Mouse (Mus musculus) layer of hippocampus, postnatal 10 days (tissue): Measurements from ENCODE around the gene Lgi1. TPM values are rescaled to one million over a fixed set of nuclear protein-coding genes. Genes with fewer than 3 reads are reported as not detected.

Source experiments
- DNase-seq, 2 experiments: peaks; one replicate each; pipeline ENCODE4 v3.0.0; 2021; ENCODE audit warnings: low spot score in 2 of 2
- total RNA-seq, 2 experiments: library from RNA; stranded (reverse); gene quantifications; 2 replicates each; pipeline ENCODE4 v1.2.3; 2021

The Lgi1 gene
- total RNA-seq, 2 experiments from 2014 or later = 117 to 133 TPM

DNA sequence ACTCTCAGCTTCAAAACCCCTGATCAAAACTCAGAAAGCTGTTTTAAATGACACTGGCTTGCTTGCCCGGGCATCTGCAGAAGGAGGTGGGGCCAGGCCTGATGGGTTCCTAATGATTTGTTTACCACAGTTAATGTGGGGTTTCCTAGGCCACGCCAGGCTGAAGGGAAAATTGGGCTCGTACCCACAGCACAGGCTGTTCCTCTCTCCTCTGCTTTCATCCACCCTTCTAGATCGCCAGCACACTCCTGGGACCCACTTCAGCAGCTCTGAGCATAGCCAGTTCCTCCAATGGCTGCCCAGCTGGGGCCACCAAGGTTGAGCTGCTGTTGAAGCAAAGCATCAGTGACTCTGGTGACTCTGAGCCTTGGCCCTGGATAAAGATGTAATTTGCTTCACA is 4.0 kb upstream of the Lgi1 start:
- DNase-seq = peak; percentile 53 to 64

DNA sequence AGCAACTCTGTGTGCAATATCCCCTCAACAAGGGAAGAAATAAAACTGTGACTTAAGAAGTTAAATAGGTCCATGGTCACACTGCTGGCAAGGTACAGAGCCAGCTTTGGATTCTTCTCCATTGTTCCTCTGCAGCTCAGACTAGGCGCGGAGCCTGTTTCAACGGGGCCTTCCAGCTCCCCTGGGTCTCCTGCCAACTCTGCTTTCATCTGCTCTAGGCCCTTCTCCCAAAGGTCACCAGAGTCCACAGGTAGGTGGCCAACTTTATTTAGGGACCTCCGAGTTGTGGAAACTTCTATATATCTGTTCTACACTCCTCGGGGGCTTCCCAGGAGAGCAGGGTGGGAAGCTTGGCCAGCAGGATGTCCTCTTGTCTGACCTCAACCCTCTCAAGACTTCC is 3.0 kb upstream of the Lgi1 start:
- DNase-seq = peak in 1 of 2 experiments; percentile 55

DNA sequence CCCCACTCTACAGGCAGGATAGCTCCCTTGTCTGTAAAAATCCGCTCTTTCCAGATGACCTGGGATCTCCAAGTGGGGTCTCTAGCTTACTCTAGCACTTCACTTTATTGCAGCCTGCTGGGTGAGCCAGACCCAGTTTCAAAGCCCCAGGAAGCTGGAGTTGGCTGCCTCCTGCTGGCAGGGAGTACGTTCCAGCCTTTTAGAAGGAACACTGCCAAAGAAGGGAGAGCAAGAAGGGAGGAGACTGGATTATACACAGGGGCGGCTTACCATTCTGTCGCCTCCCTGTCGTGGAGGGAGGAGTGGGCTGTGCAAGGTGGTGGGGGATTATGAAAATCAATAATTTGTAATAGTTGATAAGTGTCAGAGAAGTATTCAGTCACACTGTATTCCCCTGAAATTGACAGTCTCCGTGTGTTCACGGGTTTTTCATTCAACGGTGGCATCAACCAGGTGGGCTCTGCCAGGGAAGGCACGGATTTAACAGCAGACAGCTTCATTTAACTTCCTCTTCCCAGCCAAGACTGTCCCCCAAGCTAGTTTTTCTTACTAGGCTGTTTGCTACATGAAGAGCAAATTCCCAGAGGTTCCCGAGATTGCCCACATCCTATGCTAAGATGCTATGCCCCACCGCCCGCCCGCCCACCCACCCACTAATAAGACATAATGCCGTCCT is 369 bp upstream of the Lgi1 start:
- peak; percentile 75 to 83 for DNase-seq

DNA sequence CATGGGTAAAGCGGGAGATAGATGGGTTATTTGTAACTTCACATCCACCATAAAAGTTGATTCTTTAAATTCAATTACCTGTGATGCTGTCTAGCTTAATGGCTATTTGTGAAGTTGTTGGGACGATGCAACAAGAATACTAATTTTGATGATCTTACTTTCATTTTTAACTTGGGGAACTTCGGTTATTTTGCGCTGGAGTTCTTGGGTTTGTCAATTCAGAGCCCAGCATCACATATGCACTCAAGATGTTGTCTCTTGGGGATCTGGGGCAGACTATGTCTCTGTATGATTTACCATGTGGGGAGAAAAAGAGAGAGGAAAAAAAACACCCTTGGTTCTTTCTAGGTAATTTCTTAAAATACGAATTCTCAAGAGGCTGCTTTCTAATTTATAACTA is 1.4 kb downstream of the Lgi1 start:
- DNase-seq = no peak

DNA sequence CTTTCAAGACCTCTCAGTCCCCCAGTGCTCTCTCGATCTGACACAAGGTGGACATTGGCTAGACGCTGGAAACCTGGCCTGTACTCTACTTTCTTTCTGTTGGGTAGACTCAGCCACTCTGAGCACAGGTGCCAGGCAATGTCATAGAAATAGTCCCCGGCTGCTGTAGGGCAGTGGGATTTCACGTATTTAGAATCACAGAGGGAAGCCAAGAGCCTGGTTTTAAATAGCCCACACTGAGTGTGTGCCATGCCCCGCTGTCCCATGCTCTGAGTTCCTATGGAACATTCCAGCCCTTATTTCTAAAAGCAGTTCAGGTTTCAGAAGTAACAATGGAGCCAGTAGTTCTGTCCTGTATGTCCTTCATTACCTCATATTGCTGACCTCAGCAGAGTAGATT is 3.1 kb downstream of the Lgi1 start:
- no peak for DNase-seq

DNA sequence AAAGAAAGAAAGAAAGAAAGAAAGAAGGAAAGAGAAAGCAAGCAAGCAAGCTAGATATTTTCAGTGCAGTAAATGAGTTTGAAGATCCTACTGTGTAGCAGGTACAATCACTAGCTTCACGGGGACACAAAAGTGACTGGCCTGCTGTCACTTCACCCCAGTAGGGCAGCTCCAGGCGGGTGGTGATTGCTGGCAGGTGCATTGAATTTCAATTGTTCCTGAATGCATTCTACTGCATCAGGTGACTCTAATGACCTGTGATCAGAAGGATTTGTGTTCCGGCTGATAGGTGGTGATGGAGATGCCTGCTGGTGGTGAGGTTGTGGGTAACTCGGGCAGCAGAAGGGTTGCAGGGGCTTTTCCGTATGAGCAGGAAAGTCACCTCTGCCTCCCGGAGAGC is 6.7 kb downstream of the Lgi1 start:
- no peak for DNase-seq

DNA sequence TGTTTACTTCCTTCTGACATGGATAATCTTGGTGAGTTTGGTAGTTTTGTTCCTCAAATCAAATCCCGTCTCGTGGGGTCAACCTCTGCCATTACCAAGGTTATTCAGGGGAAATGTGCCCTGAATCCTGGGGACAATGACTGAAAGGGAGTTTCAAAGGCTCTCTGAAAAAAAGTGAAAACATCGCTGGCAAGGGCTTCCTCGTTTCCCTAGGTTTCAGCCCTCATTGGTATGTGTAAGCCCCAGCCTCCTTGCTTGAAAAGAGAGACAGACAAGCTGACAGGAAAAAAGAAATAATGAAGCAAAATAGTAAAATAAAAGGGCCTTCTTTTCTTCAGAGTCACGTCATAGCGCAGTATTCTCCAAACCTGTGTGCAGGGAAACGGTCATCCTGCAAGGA is 9.5 kb downstream of the Lgi1 start:
- no peak for DNase-seq

DNA sequence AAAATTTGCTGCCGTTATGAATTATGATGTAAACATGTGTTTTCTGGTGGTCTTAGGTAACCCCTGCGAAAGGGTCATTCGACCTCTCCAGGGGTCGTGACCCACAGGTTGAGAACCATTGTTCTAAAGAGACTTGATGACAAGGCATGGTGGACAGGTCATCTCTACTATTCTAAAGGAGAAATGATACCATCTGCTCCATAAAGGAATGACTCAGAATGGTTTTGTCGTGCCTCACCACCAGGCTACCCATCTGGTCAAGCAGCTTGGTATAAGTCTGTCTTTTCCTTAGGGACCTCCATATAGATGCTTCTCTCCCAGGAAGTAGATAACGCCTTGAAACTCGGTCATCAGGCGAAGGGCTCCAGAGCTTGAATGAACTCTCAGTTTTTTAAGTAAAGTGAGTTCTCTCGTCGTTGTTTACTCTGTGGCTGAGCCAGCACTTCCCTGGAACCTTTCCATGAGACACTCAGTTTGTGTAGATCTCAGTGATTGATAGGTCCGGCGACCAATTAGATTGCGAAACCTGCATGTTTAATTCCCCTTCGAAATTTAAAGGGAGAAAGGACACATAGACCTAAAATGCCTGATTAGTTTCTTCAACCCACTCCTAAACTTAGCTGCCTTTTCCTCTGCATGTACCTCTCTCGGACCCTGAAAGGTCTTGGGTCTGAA is 10.5 kb downstream of the Lgi1 start:
- DNase-seq = no peak

DNA sequence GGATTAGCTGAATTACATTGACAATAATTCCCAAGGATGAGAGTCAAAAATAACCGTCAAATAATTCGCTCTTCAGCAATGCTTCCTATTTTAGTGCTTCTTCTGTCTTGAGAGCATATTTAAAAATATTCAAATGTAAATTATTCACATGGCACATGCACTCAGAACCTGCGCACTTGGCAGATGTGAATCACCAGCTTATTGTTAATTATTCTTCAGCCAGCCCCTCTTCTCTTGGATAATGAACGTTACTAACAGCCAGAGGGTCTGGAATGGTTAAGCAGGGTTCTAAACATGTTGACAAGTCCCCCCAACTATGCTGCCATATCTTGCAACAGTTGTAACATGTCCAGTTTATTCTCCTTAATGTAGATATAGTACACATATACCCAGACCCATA is 11.9 kb downstream of the Lgi1 start:
- no peak for DNase-seq

DNA sequence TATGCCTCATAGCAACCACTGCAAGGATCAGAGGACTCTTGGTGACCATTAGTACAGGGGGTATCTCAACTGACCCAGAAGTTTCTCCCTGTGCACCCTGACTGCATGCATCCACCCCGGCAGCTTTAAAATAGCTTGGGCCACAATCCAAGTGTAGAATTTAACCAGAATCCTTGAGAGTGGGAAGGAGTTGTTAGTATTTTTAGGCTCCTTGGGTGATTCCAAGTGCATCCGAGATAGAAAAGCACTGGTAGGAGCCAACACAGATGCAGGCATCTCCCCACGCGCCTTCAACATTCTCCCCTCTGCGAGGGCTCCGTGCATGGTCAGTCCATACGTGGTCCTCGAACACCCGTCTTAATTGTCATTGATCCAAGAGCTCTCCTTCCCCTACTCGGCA is 15.9 kb downstream of the Lgi1 start:
- DNase-seq = no peak

DNA sequence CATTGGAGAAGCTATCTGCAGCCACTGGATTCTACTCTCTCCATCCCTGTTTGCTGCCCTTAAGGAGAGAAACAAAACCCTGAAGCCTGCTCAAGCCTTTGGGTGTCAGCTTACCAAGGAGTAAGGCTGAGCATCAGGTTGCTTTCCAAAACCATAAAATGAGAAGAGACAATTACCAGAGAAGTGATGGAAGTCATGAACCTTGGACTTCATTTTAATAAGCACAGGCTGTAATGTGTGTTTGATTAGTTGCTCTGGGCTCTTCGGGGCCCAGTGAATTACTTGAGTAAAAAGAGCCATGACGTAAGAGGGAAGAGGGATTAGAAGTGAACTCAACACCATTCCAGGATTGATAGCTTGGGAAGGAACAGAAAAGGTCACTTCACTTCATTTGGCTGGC is 18.1 kb downstream of the Lgi1 start:
- DNase-seq = no peak

DNA sequence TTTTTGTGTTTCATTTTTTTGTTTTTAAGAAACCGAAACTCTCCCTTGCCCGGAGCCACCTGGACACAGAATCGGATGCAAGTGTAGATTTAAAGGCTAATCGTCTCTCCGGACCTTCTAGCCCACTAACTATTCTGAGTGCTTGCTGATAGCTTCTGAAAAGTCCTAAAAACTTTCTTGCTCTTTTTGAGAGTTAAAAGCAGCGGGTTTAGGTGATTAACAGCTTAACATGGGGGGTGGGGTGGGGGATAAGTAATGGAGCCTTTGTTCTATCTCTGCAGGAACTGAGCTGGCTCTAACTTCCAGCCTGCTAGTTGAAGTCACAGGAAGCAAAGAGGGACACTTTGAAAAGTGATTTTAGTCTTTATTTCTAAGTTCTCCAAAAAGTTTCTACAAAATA is 24.2 kb downstream of the Lgi1 start:
- DNase-seq = no peak

DNA sequence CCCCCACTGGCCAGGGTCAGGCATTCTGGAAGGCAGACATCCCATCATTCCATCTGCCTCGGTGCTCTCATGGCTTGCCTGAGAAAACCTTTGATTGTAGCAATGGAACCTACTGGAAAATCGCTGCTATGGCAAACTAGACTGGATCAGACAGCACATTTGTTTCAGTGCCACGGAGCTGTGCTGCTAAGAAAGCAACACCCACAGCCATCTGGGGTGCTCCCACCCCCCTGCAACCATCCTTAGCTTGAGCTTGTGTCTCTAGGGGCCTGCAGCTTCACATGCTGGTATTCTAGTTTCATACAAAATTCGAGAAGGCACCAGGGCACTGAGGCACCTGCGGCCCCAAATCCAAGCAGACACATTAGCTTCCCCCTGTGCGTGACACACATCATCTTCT is 27.1 kb downstream of the Lgi1 start:
- DNase-seq = peak in 1 of 2 experiments; percentile 38

DNA sequence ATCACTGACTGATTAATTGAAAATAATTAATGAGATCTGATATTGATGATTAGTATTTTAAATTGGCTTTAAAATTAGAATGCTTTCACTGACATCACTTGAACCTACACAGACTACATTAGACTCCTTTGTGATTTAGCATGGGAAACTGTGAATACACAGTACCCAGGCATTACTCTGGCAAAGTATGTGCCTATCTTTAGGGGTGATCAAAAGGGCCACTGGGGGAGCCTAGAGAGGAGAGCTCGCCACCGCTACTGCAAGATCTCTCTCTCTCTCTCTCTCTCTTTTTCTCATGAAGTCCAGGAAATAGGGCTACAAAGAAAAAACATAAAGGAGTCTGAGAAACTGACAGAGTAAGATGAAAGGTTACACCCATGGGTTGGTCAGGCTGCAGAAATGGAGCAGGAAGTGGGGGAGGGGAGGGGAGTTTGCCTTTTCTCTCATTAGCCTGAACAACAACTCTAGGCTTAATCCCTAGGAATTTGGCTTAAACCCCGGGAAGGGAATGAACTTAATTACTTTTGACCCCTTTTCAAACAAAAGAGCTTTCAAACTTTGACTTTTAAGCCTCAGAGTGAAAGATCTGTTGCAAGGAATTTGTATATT is 33.8 kb downstream of the Lgi1 start:
- DNase-seq = peak in 1 of 2 experiments; percentile 10

DNA sequence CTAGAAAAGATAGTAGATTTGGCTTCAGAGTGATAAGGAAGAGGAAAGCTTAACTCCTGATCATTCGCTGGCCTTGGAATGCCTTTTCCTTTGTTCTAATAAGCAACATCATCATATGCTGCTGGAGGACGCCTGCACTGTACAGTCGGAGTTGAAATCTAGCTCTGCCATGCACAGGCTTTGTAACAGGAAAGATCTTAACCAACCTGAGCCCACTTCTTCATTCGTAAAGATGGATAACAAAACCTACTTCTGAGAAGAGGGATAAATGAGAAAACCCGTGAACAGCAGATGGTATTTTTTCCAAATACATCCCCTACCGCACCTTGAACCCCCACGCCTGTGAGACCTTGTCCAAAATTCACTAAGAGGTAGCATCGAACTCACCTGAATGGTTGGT is 43.8 kb downstream of the Lgi1 start:
- DNase-seq = no peak

DNA sequence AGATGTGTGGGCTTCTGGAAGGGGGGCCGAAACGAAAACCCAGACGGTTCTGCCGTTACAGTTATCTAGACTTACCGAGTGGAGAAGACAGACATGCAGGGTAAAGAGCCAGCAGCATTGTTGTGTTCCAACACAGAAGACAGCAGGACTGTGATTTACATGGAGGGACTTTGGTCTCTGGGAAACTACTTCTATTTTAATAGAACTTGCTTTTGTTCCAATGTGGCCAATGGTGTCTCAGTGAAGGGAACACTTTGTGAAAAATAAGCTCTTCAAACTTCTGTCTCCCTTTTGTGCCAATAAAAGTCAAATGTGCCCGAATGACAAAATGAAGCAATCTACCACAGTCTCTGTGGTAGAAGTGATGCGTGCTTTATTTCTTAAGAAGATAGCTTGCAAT is 50.8 kb downstream of the Lgi1 start:
- no peak for DNase-seq

DNA sequence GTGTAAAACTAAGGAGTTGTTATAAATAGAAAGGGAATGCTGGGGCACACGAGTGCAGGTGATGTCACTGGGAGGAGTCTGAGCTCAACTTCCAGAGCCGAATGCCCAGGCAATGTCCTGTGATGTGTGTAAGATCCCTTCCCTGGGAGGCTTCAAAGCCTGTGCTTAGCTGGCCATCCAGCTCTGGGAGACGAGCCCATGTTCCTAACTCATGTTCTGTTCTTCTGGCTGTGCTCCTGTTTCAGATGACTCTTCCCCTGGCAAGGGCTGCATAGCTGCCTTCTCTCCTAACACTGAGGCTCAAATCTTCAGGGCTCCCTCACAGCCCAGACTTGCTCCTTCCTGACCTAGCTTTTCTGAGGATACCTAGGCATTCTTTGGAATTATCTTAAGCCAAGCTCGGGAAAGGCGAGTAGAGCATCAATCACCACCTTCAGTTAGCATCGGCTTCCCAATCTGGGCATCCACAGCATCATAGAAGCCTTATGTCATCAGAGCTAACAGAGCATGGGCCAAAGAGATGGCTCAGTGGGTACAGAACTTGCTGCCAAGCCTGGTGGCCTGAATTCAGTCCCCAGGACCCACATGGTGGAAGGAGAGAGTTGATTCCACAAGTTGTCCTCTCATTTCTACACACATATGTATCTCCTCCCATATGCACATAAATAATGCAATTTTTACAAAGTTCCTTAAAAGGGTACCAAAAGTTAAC is 52.4 kb downstream of the Lgi1 start:
- no peak for DNase-seq

DNA sequence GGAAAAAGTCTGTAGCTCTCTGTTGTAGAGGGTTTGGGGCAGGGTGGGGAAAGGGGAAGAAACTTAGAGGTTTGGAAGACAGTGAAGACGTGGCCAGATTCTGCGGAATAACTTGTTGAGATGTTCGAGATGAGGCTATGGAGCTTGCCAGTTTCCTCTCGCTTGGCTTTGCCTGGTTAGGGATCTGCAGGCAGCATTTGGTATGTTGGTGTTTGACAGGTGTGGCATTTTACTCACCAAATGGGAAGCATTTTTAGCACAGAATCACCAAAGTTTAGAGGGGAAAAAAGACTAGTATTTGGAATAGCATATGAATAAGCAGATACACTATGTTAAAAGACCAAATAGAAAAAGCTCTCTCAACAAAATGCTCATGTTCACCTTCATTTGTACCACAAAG is 54.0 kb downstream of the Lgi1 start:
- DNase-seq = no peak

DNA sequence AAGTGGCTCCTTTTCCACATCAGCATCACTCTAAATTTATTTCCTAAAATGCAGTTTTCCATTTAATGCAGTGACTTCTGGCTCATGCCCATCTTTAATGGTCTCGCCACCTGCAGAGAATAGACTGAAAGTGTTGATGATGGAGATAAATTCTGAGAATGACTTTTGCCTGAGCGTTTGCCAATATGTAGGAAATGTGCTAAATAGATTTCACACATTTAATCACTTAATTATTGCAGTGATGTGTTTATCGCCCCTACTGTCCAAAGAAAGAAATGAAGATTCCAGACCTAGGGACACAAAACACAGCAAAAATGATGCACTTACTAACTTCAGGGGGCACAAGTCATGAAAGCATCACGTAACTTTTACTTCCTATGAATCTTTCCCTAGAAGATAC is 54.8 kb downstream of the Lgi1 start:
- DNase-seq = no peak

DNA sequence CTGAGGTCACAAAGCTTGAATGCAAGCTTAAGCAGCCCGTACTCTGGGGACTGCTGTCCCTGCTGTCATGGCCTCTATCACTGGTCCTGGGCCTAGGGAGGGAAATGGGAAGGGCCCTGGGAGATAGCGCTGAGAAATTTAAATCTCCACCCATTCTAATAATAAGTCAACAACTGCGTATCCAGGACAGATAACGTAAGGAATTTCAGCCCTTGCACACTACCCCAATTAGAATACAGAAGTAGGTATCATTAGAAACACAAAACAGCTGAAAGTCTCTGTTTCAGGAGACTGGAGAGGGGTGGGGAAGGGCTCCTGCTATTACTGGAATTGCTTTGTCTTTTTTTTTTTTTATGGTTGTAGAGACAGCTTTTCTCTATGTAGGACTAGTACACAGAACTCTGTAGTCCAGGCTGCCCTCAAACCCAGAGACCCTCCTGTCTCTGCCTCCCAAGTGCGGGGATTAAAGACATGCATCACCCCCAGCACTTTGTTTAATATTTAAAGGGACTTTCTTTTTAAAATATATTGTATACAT is 56.4 kb downstream of the Lgi1 start:
- DNase-seq = no peak

DNA sequence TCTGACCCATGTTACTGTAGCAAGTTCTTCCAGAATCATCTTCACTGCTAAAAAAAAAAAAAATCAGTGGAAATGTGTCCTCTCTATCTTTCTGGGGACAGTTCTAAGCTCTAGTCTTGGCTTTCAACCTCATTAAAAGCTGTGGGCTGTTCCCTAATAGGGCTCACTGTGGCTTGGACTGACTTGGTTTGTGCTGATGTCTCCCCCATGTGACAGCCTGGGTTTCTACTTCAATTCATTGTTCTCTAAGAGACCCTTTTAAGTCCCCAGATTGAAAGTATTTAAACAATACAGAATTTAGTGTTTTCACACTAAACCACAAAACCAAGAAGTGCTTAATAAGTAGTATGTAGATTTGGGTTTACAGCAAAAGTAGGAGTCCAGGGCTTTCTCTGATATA is 59.4 kb downstream of the Lgi1 start:
- no peak for DNase-seq
